Mouse (Mus musculus) megakaryocyte progenitor cell, adult 5-6 weeks (primary cell): ENCODE measurements around the gene Cnot2. TPM values are rescaled to one million over a fixed set of nuclear protein-coding genes. Genes with fewer than 3 reads are reported as not detected.
"Not testable (repeated sequence)": the region's sequence is repeated elsewhere in the genome, so short reads cannot be mapped to it uniquely, and the experiment has no call there.

ENCODE experiments used
- ATAC-seq: replicated peaks from 2 replicates; pipeline ENCODE4 v1.8.0; 2016; ENCODE audit warnings: mild to moderate bottlenecking, moderate TSS enrichment, inconsistent platforms; ENCODE audit not compliant: poor library complexity
- total RNA-seq, 2 experiments: library from RNA; stranded (forward) in 1 of 2; stranded (reverse) in 1 of 2; fragments of 157-497, 149-512 nt in 1 of 2; fragments of 200-1000 nt in 1 of 2; gene quantifications; 2 replicates each; pipeline versions ENCODE4 v1.2.3 to v1.2.4; 2015 to 2017

The Cnot2 gene
- total RNA-seq (2015) (76.0 and 100 TPM in 2 replicates), total RNA-seq (2017) (101 and 115 TPM in 2 replicates)

- peak; percentile 73 for ATAC-seq
These were observed at the start of gene Cnot2 for GRCm38 (mm10) chr10:116581369-116581718. Cnot2 (minus strand) TSS chr10:116581511.

- ATAC-seq: no peak
These were observed 47.6 kb upstream of the Cnot2 start for GRCm38 (mm10) chr10:116628926-116629325.

GRCm38 (mm10) chr10:116626009-116626408, 44.7 kb upstream of the Cnot2 start:
- no peak for ATAC-seq

- not testable (repeated sequence) for ATAC-seq
These were observed 31.9 kb upstream of the Cnot2 start for GRCm38 (mm10) chr10:116613250-116613649.

- no peak for ATAC-seq
These were observed 23.5 kb upstream of the Cnot2 start for GRCm38 (mm10) chr10:116604905-116605162.

- ATAC-seq: no peak
These were observed 23.0 kb upstream of the Cnot2 start for GRCm38 (mm10) chr10:116604081-116604904.

GRCm38 (mm10) chr10:116599056-116599850, 17.9 kb upstream of the Cnot2 start:
- ATAC-seq: no peak

GRCm38 (mm10) chr10:116582738-116583137, 1.4 kb upstream of the Cnot2 start:
- peak; percentile 36 for ATAC-seq

GRCm38 (mm10) chr10:116581719-116582481, 589 bp upstream of the Cnot2 start:
- ATAC-seq: peak; percentile 47

- ATAC-seq: peak; percentile 32
These were observed 536 bp downstream of the Cnot2 start for GRCm38 (mm10) chr10:116580591-116581358.

GRCm38 (mm10) chr10:116579478-116579877, 1.8 kb downstream of the Cnot2 start:
- ATAC-seq: no peak

GRCm38 (mm10) chr10:116578375-116578774, 2.9 kb downstream of the Cnot2 start:
- ATAC-seq: no peak

GRCm38 (mm10) chr10:116577181-116577580, 4.1 kb downstream of the Cnot2 start:
- no peak for ATAC-seq

GRCm38 (mm10) chr10:116576071-116576470, 5.2 kb downstream of the Cnot2 start:
- not testable (repeated sequence) for ATAC-seq

- no peak for ATAC-seq
These were observed 10.8 kb downstream of the Cnot2 start for GRCm38 (mm10) chr10:116570526-116570925.

GRCm38 (mm10) chr10:116568539-116568938, 12.8 kb downstream of the Cnot2 start:
- ATAC-seq: peak; percentile 45; the same call in 1 of the 2 replicates

- ATAC-seq: peak; percentile 27
These were observed 13.6 kb downstream of the Cnot2 start for GRCm38 (mm10) chr10:116567491-116568405.

- ATAC-seq: not testable (repeated sequence)
These were observed 14.8 kb downstream of the Cnot2 start for GRCm38 (mm10) chr10:116566492-116566891.

- ATAC-seq: peak; percentile 44
These were observed 16.3 kb downstream of the Cnot2 start for GRCm38 (mm10) chr10:116564828-116565602.
